Mouse (Mus musculus): ENCODE measurements around the gene Gm20388.

DNA sequence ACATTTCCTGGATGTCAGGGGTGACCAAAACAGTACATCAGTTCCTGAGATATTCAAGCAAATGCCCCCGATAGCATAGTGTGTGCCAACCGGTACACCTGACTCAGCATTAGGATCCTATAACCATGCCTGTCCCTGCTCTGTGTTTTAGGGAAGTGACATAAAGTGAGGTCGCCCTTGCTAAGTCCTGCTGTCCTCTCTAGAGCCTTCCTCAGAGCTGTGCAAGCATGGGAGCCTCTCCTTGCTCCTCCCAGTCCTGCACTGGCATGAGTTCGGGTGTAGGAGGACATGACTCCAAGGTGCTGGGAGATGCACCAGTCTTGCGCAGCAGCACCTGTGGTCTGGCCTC is 251.7 kb downstream of the Gm20388 start:
- TF ChIP-seq CTCF (IDR thresholded peaks at IDR 0.05; ENCODE audit: borderline replicate concordance, insufficient read depth, low read depth, low read length): no peak
- no peak for TF ChIP-seq POLR2A (IDR thresholded peaks at IDR 0.05; ENCODE audit: borderline replicate concordance, insufficient read depth, low read length)
